Mouse (Mus musculus) splenic B cell, adult 2 months (primary cell): Measurements from ENCODE around the gene Prpf40b.
A peak's percentile ranks its signal among the peaks of the same experiment; 100 is the strongest.

Source experiments
- DNase-seq: peaks from one replicate; pipeline ENCODE4 v3.0.0-alpha.2; 2011; ENCODE audit warnings: low read depth, low spot score
- H3K27me3 ChIP-seq: 2 replicates; pipeline ENCODE4 v1.6.1; 2012; ENCODE audit warnings: mild to moderate bottlenecking, low read length, moderate library complexity, mixed read lengths; ENCODE audit not compliant: control insufficient read depth, poor library complexity, insufficient read depth, severe bottlenecking
- H3K36me3 ChIP-seq: 2 replicates; pipeline ENCODE4 v1.6.1; 2012; ENCODE audit warnings: mild to moderate bottlenecking, low read length, moderate library complexity, mixed read lengths; ENCODE audit not compliant: control insufficient read depth, poor library complexity, insufficient read depth, severe bottlenecking

The Prpf40b gene

DNA sequence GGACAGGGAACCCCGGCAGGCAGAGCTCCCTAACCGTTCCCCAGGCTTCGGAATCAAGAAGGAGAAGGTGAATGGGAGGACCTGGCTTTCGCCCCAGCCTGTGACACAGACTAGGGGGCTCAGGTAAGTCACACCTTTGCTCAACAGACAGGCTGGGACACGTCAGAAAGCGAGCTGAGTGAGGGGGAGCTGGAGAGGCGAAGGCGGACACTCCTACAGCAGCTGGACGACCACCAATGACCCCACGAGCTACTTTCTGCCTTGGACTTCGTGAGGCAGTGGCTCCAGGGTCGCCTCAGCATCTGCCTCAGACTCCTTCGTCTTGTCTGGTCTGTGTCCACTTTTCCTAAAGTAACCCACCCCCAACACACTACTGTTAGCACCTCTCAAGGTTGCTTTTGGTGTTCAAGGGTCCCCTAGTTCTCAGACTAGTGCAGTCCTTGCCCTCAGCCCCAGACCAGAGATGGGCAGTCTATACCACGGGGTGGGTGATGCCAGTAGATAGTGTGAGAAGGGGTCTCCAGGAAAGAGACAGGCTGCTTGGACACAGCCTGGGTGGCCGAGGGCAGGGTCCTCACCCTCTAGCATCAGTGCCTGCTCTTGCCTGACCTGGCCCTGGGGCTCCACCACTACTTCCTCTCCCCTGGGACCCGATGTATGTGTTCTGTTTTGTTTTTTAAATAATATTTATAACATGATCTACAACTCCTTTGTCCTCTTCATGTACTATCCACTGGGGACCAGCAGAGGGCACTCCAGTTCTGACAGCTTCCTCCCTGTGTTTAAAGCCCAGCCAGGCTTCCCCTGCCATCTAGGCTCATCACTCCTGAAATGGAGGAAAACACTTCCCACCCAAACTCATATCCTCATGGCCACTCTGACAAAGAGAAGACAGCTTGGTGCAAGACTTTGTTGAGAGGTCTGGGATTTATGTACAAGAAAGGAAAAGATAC, 21.7 kb downstream of the Prpf40b start:
- DNase-seq, result peak; percentile 85
- no peaks in the 10 kb centered on the region; the same call in 1 of the 2 replicates for H3K36me3 ChIP-seq
- no peaks in the 10 kb centered on the region for H3K27me3 ChIP-seq

DNA sequence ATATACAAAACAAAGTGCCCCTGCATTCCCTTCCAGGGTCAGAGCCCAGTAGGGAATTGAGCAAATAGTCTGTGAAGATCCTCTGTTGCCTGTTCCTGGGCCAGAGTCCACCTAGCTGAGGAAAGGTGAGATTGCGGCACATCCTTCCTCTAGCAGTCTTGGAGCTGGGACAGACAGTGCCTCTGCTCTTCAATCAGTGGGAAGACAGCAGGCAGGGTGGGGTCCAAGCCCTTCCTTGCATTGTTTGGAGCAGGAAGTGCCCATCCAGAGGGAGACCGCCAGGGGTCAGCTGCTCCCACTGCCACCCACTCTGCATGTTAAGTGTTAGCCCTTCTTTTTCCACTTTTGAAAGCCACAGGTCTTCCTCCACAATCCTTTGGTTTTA, 22.4 kb downstream of the Prpf40b start:
- H3K36me3 ChIP-seq, result no peaks in the 10 kb centered on the region; the same call in 1 of the 2 replicates
- no peak for DNase-seq
- H3K27me3 ChIP-seq, result no peaks in the 10 kb centered on the region

DNA sequence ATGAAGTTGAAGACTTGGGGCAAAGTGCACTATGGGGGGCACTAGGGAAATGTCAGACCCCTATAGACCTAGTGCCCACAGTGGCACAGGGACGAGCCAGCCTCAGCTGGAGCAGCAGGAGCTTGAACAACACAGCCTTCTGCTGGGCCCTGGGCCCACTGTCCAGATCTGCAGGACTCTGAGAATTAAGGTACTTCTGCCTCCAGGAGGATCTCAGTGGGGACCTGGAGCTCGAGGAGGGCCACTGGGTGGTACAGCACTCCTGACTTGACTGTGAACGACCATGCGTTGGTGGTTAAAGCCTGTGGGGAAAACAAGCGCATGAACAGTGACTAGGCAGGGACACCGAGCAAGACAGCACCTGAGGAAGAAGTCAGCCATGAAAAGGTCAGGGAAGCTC, 23.2 kb downstream of the Prpf40b start:
- Histone ChIP-seq H3K27me3 (no peaks in the 10 kb centered on the region), H3K36me3 (peaks cover 2% of the 10 kb centered on the region; the same call in 1 of the 2 replicates)
- no peak for DNase-seq

DNA sequence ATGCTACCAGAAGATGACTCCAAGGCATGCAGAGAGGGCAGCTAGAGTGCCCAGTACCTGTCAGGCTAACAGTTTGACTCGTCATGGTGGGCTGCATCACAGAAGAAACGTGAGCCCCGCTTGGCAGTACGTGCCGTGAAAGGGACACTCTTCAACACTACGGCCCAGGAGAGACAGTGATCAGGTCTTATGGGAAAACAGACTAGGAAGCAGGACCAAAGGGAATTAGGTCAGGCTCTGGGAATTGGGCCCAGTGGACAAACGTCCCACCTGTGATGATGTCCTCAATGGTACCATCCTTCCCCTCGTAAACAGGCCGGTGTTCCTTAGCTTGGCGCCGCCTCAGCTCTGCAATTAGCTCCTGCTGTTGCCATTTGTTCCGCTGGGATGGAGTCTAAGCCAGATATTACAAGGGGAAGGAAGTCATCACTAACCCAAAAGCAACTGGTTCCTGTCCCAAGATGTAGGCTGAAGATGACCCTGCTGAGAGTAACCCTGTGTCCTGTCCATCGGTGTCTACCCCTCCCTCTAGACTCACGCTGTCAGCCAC, 24.0 kb downstream of the Prpf40b start:
- Histone ChIP-seq H3K36me3 (peaks cover 4% of the 10 kb centered on the region), H3K27me3 (no peaks in the 10 kb centered on the region)
- no peak for DNase-seq

DNA sequence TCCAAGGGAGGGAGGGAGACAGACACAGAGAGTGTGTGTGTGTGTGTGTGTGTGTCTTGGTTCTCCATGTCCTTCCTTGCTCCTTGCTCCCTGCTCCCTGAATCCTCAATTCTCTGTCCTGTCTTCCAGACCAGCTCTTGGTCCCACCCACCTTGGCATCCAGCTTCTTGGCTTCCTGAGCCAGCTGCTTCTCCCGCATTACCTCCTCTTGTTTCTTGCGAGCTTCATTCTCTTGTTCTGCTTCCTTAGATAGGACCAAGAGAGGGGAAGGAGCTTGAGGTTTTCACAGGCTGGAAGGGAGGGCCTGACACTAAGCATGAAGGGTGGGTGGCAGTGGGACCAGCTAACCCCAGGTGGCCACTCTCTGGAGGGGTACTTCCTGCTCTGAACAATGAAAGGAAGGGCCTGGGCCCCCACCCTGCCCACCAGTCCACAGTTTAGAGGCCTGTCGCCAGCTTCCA, 24.6 kb downstream of the Prpf40b start:
- no peak for DNase-seq
- H3K27me3 ChIP-seq, result no peaks in the 10 kb centered on the region

DNA sequence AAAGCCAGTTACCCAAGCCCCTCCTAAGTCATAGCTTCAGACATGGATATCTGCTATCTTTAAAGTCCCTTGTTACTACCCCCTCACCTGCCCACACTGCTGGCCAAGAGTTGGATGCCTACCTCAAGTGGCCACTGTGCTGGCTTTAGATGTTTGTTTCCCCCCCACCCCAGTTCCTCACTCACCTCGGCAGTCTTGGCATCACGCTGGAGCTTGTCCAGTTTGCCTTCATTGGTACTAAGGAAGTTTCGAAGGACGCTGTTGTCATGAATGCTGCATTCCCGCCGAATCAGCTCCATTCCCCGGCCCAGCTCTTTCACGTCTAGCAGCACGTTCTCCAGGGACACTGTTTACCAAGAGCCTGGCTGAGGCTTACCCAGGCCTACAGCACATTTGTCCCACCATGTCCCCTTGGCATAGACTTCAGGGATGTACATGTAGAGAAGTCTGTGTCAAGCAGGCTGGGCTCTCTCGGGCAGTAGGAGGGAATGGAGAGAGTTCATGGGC, 25.3 kb downstream of the Prpf40b start:
- no peak for DNase-seq

More for the DNA sequence above, 24.6 kb downstream of the Prpf40b start:
- peaks cover 4% of the 10 kb centered on the region for H3K36me3 ChIP-seq

DNA sequence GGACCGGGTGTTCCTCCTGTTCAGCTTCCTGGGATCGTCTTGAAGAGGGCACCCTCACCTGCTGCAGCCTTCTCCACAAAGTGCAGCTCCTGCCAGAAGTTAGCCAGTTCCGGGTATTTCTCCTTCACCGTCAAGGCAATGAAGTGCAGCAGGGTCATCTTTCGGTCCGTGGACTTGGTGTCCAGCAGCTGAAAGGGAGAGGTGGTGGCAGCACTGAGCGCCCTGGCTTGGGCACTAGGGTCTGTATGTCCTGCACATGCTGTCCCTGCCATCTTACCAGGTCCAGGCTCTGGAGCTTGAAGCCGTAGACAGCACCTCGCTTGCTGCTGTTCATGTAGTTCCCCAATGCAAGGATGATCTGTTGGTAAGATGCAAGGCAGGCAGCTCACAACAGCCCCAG, 26.1 kb downstream of the Prpf40b start:
- Histone ChIP-seq H3K27me3 (no peaks in the 10 kb centered on the region), H3K36me3 (peaks cover 9% of the 10 kb centered on the region)
- DNase-seq, result no peak

More for the DNA sequence above, 25.3 kb downstream of the Prpf40b start:
- Histone ChIP-seq H3K36me3 (peaks cover 7% of the 10 kb centered on the region), H3K27me3 (no peaks in the 10 kb centered on the region)

DNA sequence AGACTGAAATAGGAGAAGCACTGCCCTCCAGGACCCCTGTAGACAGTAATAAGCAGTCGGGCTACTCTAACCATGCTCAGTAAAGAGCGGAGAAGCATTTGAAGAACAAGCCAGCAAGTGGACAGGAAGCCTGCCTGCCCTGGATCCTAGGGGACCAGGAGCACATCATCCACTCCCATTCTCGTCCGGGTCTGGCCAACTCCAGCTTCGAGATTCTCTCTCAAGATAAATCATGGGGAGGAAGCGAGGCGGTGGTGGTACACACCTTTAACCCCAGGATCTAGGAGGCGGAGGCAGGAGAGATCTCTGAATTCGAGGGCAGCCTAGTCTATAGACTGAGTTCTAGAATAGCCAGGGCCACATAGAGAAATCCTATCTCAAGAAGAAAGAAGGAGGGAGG, 29.3 kb downstream of the Prpf40b start:
- DNase-seq, result no peak
- H3K36me3 ChIP-seq, result peaks cover 11% of the 10 kb centered on the region
- no peaks in the 10 kb centered on the region for H3K27me3 ChIP-seq

DNA sequence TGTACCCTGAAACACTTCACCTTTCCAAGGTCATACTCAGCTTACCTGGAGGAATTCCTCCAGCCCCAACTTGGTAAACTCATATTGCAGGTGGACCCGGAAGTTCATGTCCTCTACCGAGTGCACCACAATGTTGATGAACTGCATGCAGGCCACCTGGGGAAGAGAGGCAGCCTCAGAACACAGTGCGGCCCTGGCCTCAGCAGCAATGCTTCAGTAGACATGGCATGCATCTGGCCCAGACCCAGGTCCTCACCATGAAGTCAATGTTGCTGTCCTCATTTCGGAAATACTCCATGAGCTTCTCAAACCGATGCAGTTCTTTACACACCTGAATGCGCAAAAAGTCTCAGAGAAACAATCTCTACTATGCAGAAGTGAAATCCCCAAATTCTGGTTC, 30.7 kb downstream of the Prpf40b start:
- no peaks in the 10 kb centered on the region for H3K27me3 ChIP-seq
- DNase-seq, result no peak
- H3K36me3 ChIP-seq, result peaks cover 11% of the 10 kb centered on the region

DNA sequence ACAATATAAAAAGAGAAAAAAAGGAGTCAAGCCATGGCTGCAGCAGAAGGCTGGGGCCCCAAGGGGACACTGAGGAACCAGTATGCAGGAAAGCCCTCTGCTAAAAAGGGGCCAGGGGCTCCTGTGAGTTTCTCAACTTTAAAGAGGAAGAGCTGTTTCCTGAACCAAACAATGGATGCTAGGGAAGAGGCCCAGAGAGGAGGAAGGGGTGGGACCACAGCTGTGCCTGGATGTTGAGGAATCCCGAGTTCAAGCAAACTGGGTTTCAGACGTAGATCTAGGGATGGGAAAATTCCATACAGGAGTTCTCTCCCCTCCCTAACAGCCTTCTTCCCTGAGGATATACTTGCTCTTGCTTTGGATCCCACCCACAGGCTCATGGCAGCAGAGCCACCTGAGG, 31.5 kb downstream of the Prpf40b start:
- Histone ChIP-seq H3K27me3 (no peaks in the 10 kb centered on the region), H3K36me3 (peaks cover 11% of the 10 kb centered on the region)
- DNase-seq, result no peak

DNA sequence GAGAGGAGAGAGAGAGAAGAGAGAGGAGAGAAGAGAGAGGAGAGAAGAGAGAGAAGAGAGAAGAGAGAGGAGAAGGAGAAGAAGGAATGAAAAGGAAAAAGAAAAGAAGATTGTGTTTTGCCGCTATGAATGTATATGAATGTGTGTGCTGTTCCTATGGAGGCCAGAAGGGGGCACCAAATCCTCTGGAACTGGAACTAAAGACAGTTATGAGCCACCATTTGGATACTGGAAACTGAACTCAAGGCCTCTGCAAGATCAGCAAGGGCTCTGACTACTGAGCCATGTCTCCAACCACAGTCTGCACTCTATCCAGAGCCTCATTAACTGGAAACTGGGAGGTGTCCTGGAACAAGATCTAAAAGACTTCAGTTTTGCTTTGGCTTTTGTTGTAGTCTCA, 32.1 kb downstream of the Prpf40b start:
- DNase-seq, result peak; percentile 80
- no peaks in the 10 kb centered on the region for H3K27me3 ChIP-seq
- peaks cover 11% of the 10 kb centered on the region for H3K36me3 ChIP-seq

DNA sequence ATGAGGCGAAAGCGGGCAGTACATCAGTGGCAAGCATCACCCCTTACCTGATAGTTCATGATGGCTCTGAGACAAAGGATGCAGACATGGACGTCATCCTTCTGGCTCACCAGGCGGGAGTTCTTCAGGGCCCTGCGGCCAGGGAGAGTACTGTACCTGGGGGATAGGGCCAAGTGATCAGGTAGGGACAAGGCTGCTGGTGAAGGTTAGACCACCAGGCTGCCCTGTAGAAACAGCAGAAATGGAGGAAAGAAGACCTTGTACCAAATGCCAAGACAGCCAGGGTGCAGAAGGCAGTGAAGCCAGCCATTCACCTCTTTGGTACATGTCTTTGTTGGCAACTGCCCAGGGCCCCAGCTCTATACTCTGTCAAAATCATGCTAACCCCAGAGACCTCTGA, 33.1 kb downstream of the Prpf40b start:
- DNase-seq, result no peak
- peaks cover 9% of the 10 kb centered on the region for H3K36me3 ChIP-seq
- H3K27me3 ChIP-seq, result no peaks in the 10 kb centered on the region

DNA sequence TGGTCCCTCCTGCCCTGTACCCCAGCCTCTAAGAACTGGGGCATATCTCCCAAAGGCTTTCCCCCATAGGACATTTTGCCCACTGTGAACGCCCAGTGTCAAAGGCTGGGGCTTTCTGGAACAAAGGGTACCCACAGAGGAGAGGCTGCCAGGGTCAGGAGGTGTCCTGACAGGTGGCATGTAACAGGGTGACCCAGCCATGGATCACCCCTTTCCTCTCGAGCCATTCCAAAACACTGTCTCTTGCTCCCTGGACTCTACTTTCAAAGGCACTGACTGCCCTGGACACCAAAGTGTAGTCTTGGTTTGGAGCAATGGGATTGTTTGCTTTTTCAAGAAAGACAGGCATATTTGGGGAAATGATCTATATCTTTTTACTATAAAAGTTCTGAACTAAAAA, 35.4 kb downstream of the Prpf40b start:
- no peaks in the 10 kb centered on the region for H3K27me3 ChIP-seq
- H3K36me3 ChIP-seq, result peaks cover 3% of the 10 kb centered on the region
- no peak for DNase-seq

DNA sequence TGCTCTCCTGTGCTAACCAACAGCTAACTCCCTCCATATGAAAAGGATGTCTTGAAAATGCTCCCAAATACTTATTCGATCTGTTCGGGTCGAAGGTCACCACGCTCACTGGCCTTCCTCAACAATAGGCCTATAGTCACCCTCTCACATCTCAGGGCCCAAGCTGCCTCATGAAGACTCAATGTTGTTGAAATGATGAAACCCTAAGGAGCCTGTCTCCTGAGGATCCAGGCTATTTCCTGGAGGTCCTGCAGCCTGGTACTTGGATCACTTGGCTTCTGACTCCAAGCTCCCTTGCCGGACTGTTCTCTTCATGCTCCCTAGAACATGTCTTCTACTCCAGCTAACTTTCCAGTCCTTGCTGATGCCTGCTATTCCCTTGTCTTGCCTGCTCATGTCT, 36.5 kb downstream of the Prpf40b start:
- DNase-seq, result no peak

DNA sequence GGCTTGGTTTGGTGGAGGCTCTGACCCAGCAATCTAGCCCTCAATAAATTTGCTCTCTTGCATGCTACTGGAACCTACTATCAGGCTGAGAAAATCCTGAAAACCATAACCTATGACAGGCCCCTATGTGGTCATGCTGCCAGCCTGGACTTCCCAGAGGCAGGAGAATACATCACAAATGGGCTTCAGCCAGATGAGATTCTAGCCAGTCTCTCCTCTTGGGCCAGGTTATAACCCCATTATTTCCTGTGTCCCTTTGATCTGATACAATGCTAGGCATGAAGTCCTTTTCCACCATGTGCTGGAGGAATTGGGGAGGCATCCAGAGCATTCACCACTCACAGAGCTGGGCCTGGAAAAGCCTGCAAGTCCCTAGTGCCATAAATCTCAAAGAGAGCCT, 37.2 kb downstream of the Prpf40b start:
- peaks cover 2% of the 10 kb centered on the region; the same call in 1 of the 2 replicates for H3K36me3 ChIP-seq
- no peaks in the 10 kb centered on the region for H3K27me3 ChIP-seq
- DNase-seq, result no peak

More for the DNA sequence above, 36.5 kb downstream of the Prpf40b start:
- Histone ChIP-seq H3K27me3 (no peaks in the 10 kb centered on the region), H3K36me3 (peaks cover 2% of the 10 kb centered on the region; the same call in 1 of the 2 replicates)
